Mouse (Mus musculus) C3H10T1/2 (cell line): ENCODE data around the gene Ranbp17. TPM values are rescaled to one million over a fixed set of nuclear protein-coding genes. Genes with fewer than 3 reads are reported as not detected.

ENCODE experiments used
- polyA plus RNA-seq, 2 experiments: library from polyadenylated mRNA; unstranded; fragments of >200 nt; fragmentation: generic; extraction: Trizol; gene quantifications; one replicate each; pipeline ENCODE4 v1.2.1; 2012; ENCODE audit warnings: missing spikeins in 2 of 2

The Ranbp17 gene
- under 1 TPM; 0.01 to 0.18 TPM for polyA plus RNA-seq

GRCm38 (mm10) chr11:33513376-33513991 lies at the start of gene Ranbp17:
Gene Ranbp17 (minus strand): TSS chr11:33513746.

GRCm38 (mm10) chr11:33276637-33277036 lies 236.9 kb downstream of the Ranbp17 start, which contains the start of gene Gm12117:
Gene Gm12117 (minus strand): TSS chr11:33276737.

GRCm38 (mm10) chr11:33203383-33204328 lies 309.9 kb downstream of the Ranbp17 start, which contains the start of gene Tlx3:
Gene Tlx3 (minus strand): TSS chr11:33203589.

GRCm38 (mm10) chr11:33162998-33163506 lies 350.5 kb downstream of the Ranbp17 start, which contains the start of gene Npm1:
Gene Npm1 (minus strand): TSS chr11:33163206.

Other genes with a start within 250 kb of the Ranbp17 start
- not detected for gene Gm12117, start 237.0 kb downstream of the Ranbp17 start, polyA plus RNA-seq
- gene Gabrp, start 65.2 kb upstream of the Ranbp17 start, polyA plus RNA-seq = not detected
- gene D130052B06Rik, start 85.6 kb upstream of the Ranbp17 start, polyA plus RNA-seq = not detected